Mouse (Mus musculus) kidney, embryonic 16.5 days (tissue): Measurements from ENCODE around the gene Ankrd53. TPM values are rescaled to one million over a fixed set of nuclear protein-coding genes. Genes with fewer than 3 reads are reported as not detected.

Experiments
- polyA plus RNA-seq: library from polyadenylated mRNA; unstranded; fragments of >200 nt; fragmentation: Nextera tagmentation; extraction: Ambion mirVana; gene quantifications from 2 replicates; pipeline ENCODE4 v1.2.1, GENCODE M21; 2015

The Ankrd53 gene
- polyA plus RNA-seq, 1 experiment from 2014 or later = 0.19 TPM

Other genes with a start within 250 kb of the Ankrd53 start
- 21.2 and 182 TPM in 2 replicates for gene Actg2, start 226.4 kb upstream of the Ankrd53 start, polyA plus RNA-seq
- gene Stambp, start 189.9 kb upstream of the Ankrd53 start, polyA plus RNA-seq = 28.5 and 29.4 TPM in 2 replicates
- 0.07 TPM in 1 of 2 replicates, not detected in the other for gene Clec4f, start 106.5 kb upstream of the Ankrd53 start, polyA plus RNA-seq
- gene Cd207, start 84.8 kb upstream of the Ankrd53 start, polyA plus RNA-seq = not detected in 2 replicates
- not detected in 2 replicates for gene Vax2, start 51.4 kb upstream of the Ankrd53 start, polyA plus RNA-seq
- gene Atp6v1b1, start 19.7 kb upstream of the Ankrd53 start, polyA plus RNA-seq = 14.1 and 15.8 TPM in 2 replicates
- gene Tex261, start 13.2 kb downstream of the Ankrd53 start, polyA plus RNA-seq = 98.9 and 101 TPM in 2 replicates
- 60.7 and 60.9 TPM in 2 replicates for gene Nagk, start 32.3 kb downstream of the Ankrd53 start, polyA plus RNA-seq
- gene Paip2b, start 69.1 kb downstream of the Ankrd53 start, polyA plus RNA-seq = 17.4 and 18.1 TPM in 2 replicates
- 48.4 and 58.8 TPM in 2 replicates for gene Zfp638, start 104.5 kb downstream of the Ankrd53 start, polyA plus RNA-seq
- gene Dysf, start 245.9 kb downstream of the Ankrd53 start, polyA plus RNA-seq = 16.8 and 17.2 TPM in 2 replicates